20 mouse cellular contexts compared by ENCODE assay signal in genomic region chr16:74348437-74348836, GRCm38 (mm10).
DNase-seq lines count a peak whose midpoint lies in the region; ATAC-seq and TF ChIP-seq lines count a peak whose summit lies in the region.
"Had no signal": no experiment of that assay in that cellular context is flagged by ENCODE, and none has a peak within 500 bp of the region (broad histone marks: within the 10 kb centered on the region; RNA-seq: fewer than 3 reads in every experiment).

No protein-coding gene starts in this region.

- H3K9ac ChIP-seq in kidney, postnatal 0 days (ENCODE audit: low read depth, low read length), result no peak overlapping the region
- H3K9ac ChIP-seq in limb, embryonic 12.5 days (replicated peaks), result no peak overlapping the region
- H3K9ac ChIP-seq: embryonic facial prominence, embryonic 13.5 days; forebrain, embryonic 13.5 days; heart, embryonic 12.5 days; liver, embryonic 15.5 days had no signal

- no peak overlapping the region for H3K27ac ChIP-seq in kidney, postnatal 0 days
- H3K27ac ChIP-seq in kidney, adult 2 months (ENCODE audit: insufficient read depth, low read depth, low read length), result no peak overlapping the region
- H3K27ac ChIP-seq in limb, embryonic 12.5 days, result no peak overlapping the region
- H3K27ac ChIP-seq: embryonic facial prominence, embryonic 13.5 days; forebrain, embryonic 13.5 days; liver, embryonic 15.5 days; stomach, postnatal 0 days had no signal

- H3K27me3 ChIP-seq in kidney, postnatal 0 days (ENCODE audit: insufficient read depth, low read length), result no peaks in the 10 kb centered on the region
- no peaks in the 10 kb centered on the region for H3K27me3 ChIP-seq in kidney, adult 2 months (replicated peaks; ENCODE audit: control insufficient read depth, insufficient read depth, low read length)
- H3K27me3 ChIP-seq in limb, embryonic 12.5 days, result no peaks in the 10 kb centered on the region
- H3K27me3 ChIP-seq: embryonic facial prominence, embryonic 13.5 days; forebrain, embryonic 13.5 days; heart, embryonic 12.5 days; liver, embryonic 15.5 days had no signal

- no peak overlapping the region for H3K4me2 ChIP-seq in kidney, postnatal 0 days (ENCODE audit: low read length)
- H3K4me2 ChIP-seq in limb, embryonic 12.5 days, result 0 out of 2 replicates have a peak overlapping the region, but pooled peaks have one; percentile 15
- H3K4me2 ChIP-seq: embryonic facial prominence, embryonic 13.5 days; forebrain, embryonic 13.5 days; heart, embryonic 12.5 days; liver, embryonic 15.5 days had no signal

- ATAC-seq in kidney, postnatal 0 days (replicated peaks; ENCODE audit: low FRiP score, low read depth), result 0 out of 2 replicates have a peak, but pooled peaks have one; percentile 25
- no peak for ATAC-seq in limb, embryonic 12.5 days (ENCODE audit: insufficient number of reproducible peaks, insufficient read depth, low FRiP score, low TSS enrichment, low read depth)
- ATAC-seq: CD4-positive, CD25-positive, alpha-beta regulatory T cell, adult 4 months; forebrain, embryonic 13.5 days; lung, postnatal 0 days had no signal

- H3K36me3 ChIP-seq in kidney, postnatal 0 days (ENCODE audit: insufficient read depth, low read length), result no peaks in the 10 kb centered on the region
- H3K36me3 ChIP-seq in kidney, adult 2 months (ENCODE audit: control insufficient read depth, insufficient read depth, low read length), result no peaks in the 10 kb centered on the region
- H3K36me3 ChIP-seq in limb, embryonic 12.5 days, result peaks cover 5% of the 10 kb centered on the region
- H3K36me3 ChIP-seq: G1E; heart, embryonic 12.5 days; liver, embryonic 15.5 days had no signal

- no peaks in the 10 kb centered on the region for H3K4me1 ChIP-seq in kidney, postnatal 0 days (replicated peaks; ENCODE audit: insufficient read depth, low read length)
- H3K4me1 ChIP-seq in kidney, adult 2 months (ENCODE audit: control insufficient read depth, insufficient read depth, low read length), result no peaks in the 10 kb centered on the region
- peaks cover 14% of the 10 kb centered on the region; the same call in 1 of the 2 replicates for H3K4me1 ChIP-seq in limb, embryonic 12.5 days (replicated peaks)
- H3K4me1 ChIP-seq: heart, embryonic 12.5 days; liver, embryonic 15.5 days had no signal

- peak; percentile 8 for DNase-seq in embryo, embryonic 10 days (ENCODE audit: low spot score)
- DNase-seq in embryo, embryonic 9.5 days (ENCODE audit: extremely low spot score), result no peak
- peak; percentile 29 for DNase-seq in kidney, postnatal 0 days (ENCODE audit: low spot score)
- no peak for DNase-seq in kidney, adult 2 months
- DNase-seq in embryo, embryonic 11 days, result peak; percentile 14
- no peak for DNase-seq in layer of hippocampus, adult 9-11 months
- no peak for DNase-seq in spleen, postnatal 36 days (ENCODE audit: low spot score in 2 of 2)
- DNase-seq: cerebellum, postnatal 10 days; kidney, postnatal 14 days; spleen, adult 18-20 months; thymus, postnatal 25 days had no signal

- no peak overlapping the region for H3K4me3 ChIP-seq in kidney, postnatal 0 days (replicated peaks; ENCODE audit: low read depth, low read length)
- no peak overlapping the region for H3K4me3 ChIP-seq in kidney, adult 2 months (ENCODE audit: insufficient read depth, low read depth, low read length)
- H3K4me3 ChIP-seq in limb, embryonic 12.5 days (replicated peaks), result no peak overlapping the region
- H3K4me3 ChIP-seq: embryonic facial prominence, embryonic 13.5 days; forebrain, embryonic 13.5 days; heart, embryonic 12.5 days; liver, embryonic 15.5 days had no signal

- no peak for TF ChIP-seq POLR2A in kidney, adult 2 months (IDR thresholded peaks at IDR 0.05; ENCODE audit: low read depth, low read length)

- 46% methylated on average over 6 of the region's 6 CpGs for WGBS in kidney, postnatal 0 days
- WGBS in kidney, adult 2 months, result 42% methylated on average over 6 of the region's 6 CpGs
- 49% methylated on average over 6 of the region's 6 CpGs for WGBS in limb, embryonic 12.5 days

- H3K9me3 ChIP-seq in kidney, postnatal 0 days (replicated peaks; ENCODE audit: low read length), result no peaks in the 10 kb centered on the region
- no peaks in the 10 kb centered on the region for H3K9me3 ChIP-seq in limb, embryonic 12.5 days
- H3K9me3 ChIP-seq: embryonic facial prominence, embryonic 13.5 days; forebrain, embryonic 13.5 days; heart, embryonic 12.5 days; liver, embryonic 15.5 days had no signal

- no peak for TF ChIP-seq CTCF in kidney, postnatal 0 days (IDR thresholded peaks at IDR 0.05; ENCODE audit: low read depth)
- TF ChIP-seq CTCF in kidney, adult 2 months (conservative IDR thresholded peaks at IDR 0.05; ENCODE audit: insufficient read depth, insufficient read length, low read depth, low read length), result no peak

Comparison
In these comparisons a context has a peak if more than half of its experiments do, and no peak if none do; other contexts are left out.
1. DNase-seq: peak in embryo, embryonic 10 days (single experiment), kidney, postnatal 0 days (single experiment) and embryo, embryonic 11 days (single experiment); none in embryo, embryonic 9.5 days (single experiment), kidney, adult 2 months (single experiment), layer of hippocampus, adult 9-11 months (single experiment) and spleen, postnatal 36 days (0 of 2).